Mouse (Mus musculus) liver, adult 2 months (tissue): ENCODE data around the gene Frat1. TPM values are rescaled to one million over a fixed set of nuclear protein-coding genes. Genes with fewer than 3 reads are reported as not detected.

Experiments used
- DNase-seq: peaks from one replicate; pipeline ENCODE4 v3.0.0-alpha.2; 2011; ENCODE audit warnings: low read depth, low spot score; ENCODE audit errors: extremely low read depth
- H3K27ac ChIP-seq: fragments of 200-500 bp; replicated peaks from 2 replicates; pipeline ENCODE4 v1.5.1; 2012; ENCODE audit warnings: low read depth, mild to moderate bottlenecking, control low read depth, inconsistent platforms, low read length; ENCODE audit not compliant: insufficient read depth
- H3K27me3 ChIP-seq: fragments of 200-500 bp; 2 replicates; pipeline ENCODE4 v1.6.1; 2012; ENCODE audit warnings: mild to moderate bottlenecking, moderate library complexity, low read length, inconsistent platforms; ENCODE audit not compliant: control insufficient read depth, insufficient read depth
- H3K36me3 ChIP-seq: fragments of 200-500 bp; 2 replicates; pipeline ENCODE4 v1.6.1; 2012; ENCODE audit warnings: low read length, inconsistent platforms; ENCODE audit not compliant: control insufficient read depth, insufficient read depth
- H3K4me1 ChIP-seq: fragments of 200-500 bp; 2 replicates; pipeline ENCODE4 v1.6.1; 2011; ENCODE audit warnings: low read length; ENCODE audit not compliant: control insufficient read depth, insufficient read depth
- H3K4me3 ChIP-seq: fragments of 200-500 bp; 2 replicates; pipeline ENCODE4 v1.5.1; 2011; ENCODE audit warnings: low read depth, mild to moderate bottlenecking, control low read depth, low read length, moderate library complexity; ENCODE audit not compliant: insufficient read depth
- H3K79me2 ChIP-seq: fragments of 200-500 bp; 2 replicates; pipeline ENCODE4 v1.6.1; 2012; ENCODE audit warnings: inconsistent platforms, mild to moderate bottlenecking, low read length, moderate library complexity; ENCODE audit not compliant: control insufficient read depth, insufficient read depth
- H3K9ac ChIP-seq: fragments of 200-500 bp; 2 replicates; pipeline ENCODE4 v1.6.1; 2012; ENCODE audit warnings: low read depth, mild to moderate bottlenecking, control low read depth, inconsistent platforms, low read length
- CTCF ChIP-seq: fragments of 200-500 bp; IDR thresholded peaks from 2 replicates; pipeline ENCODE4 v1.5.1; 2011; ENCODE audit warnings: low read depth, low read length, control low read depth
- POLR2A ChIP-seq: fragments of 200-500 bp; IDR thresholded peaks from 2 replicates; pipeline ENCODE4 v1.6.1; 2011; ENCODE audit warnings: low read length, control low read depth; ENCODE audit not compliant: insufficient read depth; ENCODE audit errors: extremely low read depth
- WGBS: fragments of 180-500 bp; shearing (Covaris S2); methylation state at CpG from one replicate; pipeline ENCODE4 v1.1.7; 2018; 5-methylcytosine and 5-hydroxymethylcytosine counted together
- polyA plus RNA-seq: library from polyadenylated mRNA; depleted of rRNA; stranded (reverse); fragments of >200 nt; gene quantifications from 2 replicates; pipeline ENCODE4 v1.2.3, GENCODE M21; 2012
- total RNA-seq: library from RNA; depleted of rRNA; stranded (reverse); fragments of >200 nt; gene quantifications from 2 replicates; pipeline ENCODE4 v1.2.3, GENCODE M21; 2014

Frat1 gene
- total and polyA plus RNA-seq, 2 experiments = 1.9 to 5.6 TPM

DNA sequence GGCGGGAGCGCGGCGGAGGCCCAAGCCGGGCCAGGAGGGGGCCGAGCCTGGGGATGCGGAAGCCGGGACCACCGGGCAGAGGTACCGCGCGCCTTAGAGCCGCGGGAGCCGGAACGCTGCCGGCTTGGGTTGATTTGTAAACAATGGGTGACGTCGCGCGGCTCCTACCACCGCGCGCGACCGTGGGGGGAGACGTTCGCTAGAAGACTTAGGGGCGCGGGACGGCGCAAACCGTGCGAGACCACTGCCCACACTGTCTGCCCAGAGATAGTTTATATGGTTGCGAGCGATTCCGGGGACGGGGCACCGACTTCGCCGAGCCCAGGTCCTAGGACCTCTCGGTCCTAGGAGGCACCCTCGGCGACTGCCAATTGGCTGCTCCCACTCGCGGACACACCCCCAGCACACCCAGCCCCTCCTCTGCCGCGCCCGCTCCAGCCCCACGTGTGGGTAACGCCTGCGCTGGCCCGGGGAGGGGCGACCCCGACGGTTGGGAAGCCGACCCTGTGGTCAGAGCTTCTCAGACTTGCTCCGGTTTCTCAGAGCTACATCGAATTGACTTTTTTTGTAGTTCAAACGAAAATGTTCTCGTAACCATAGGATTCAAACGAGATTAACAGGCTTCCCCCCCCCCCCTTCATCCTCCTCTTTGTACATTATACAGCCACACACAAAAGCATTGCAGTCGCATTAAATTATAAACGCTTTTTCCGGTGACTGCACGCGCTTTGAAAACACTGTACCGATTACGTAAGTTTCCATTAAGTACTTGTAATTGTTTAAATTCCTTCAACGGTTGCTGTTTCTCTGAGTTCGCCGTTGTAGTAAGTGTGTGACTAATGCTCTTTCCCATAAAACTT, 18.5 kb downstream of the Frat1 start, which contains the start of gene Frat2:
Gene Frat2, minus strand, starts transcription at position 141 of the 860 bp plus-strand sequence.
- TF ChIP-seq POLR2A (peak; percentile 32; the same call in 1 of the 2 replicates), CTCF (no peak)
- Histone ChIP-seq H3K4me3 (peak within 1 kb of the TSS; percentile 72), H3K9ac (peak within 1 kb of the TSS; percentile 88), H3K27me3 (no peaks in the 10 kb centered on the region), H3K36me3 (no peaks in the 10 kb centered on the region), H3K4me1 (peaks cover 3% of the 10 kb centered on the region), H3K27ac (peak within 1 kb of the TSS; percentile 89), H3K79me2 (no peaks in the 10 kb centered on the region; the same call in 1 of the 2 replicates)
- WGBS = under 1% methylated on average over 72 of the region's 72 CpGs
- peak; percentile 70 for DNase-seq

GRCm38 (mm10) chr19:41850021-41850718, 20.4 kb downstream of the Frat1 start:
- H3K4me1 ChIP-seq = peaks cover 3% of the 10 kb centered on the region

GRCm38 (mm10) chr19:41850719-41851543, 21.2 kb downstream of the Frat1 start:
- WGBS = 74% methylated on average over 14 of the region's 14 CpGs
- Histone ChIP-seq H3K79me2 (no peaks in the 10 kb centered on the region), H3K4me3 (no peak overlapping the region), H3K27ac (no peak overlapping the region), H3K9ac (no peak overlapping the region), H3K36me3 (no peaks in the 10 kb centered on the region), H3K27me3 (no peaks in the 10 kb centered on the region), H3K4me1 (peaks cover 3% of the 10 kb centered on the region)
- no peak for TF ChIP-seq CTCF
- no peak for TF ChIP-seq POLR2A
- no peak for DNase-seq

More at GRCm38 (mm10) chr19:41850021-41850718, 20.4 kb downstream of the Frat1 start:
- WGBS = 77% methylated on average over 6 of the region's 6 CpGs
- H3K9ac ChIP-seq = no peak overlapping the region
- TF ChIP-seq POLR2A (no peak), CTCF (no peak)
- no peaks in the 10 kb centered on the region for H3K27me3 ChIP-seq
- H3K27ac ChIP-seq = no peak overlapping the region
- H3K4me3 ChIP-seq = no peak overlapping the region
- H3K36me3 ChIP-seq = no peaks in the 10 kb centered on the region
- DNase-seq = no peak
- no peaks in the 10 kb centered on the region; the same call in 1 of the 2 replicates for H3K79me2 ChIP-seq

GRCm38 (mm10) chr19:41852423-41852822, 22.7 kb downstream of the Frat1 start:
- H3K27ac ChIP-seq = no peak overlapping the region
- no peaks in the 10 kb centered on the region for H3K27me3 ChIP-seq
- DNase-seq = no peak
- no peaks in the 10 kb centered on the region for H3K4me1 ChIP-seq
- H3K4me3 ChIP-seq = no peak overlapping the region
- 74% methylated on average over 4 of the region's 4 CpGs for WGBS
- TF ChIP-seq CTCF = no peak
- no peak for TF ChIP-seq POLR2A
- H3K79me2 ChIP-seq = no peaks in the 10 kb centered on the region
- H3K9ac ChIP-seq = no peak overlapping the region
- H3K36me3 ChIP-seq = no peaks in the 10 kb centered on the region

- TF ChIP-seq POLR2A (no peak), CTCF (no peak)
- Histone ChIP-seq H3K4me3 (no peak overlapping the region), H3K4me1 (no peaks in the 10 kb centered on the region), H3K27me3 (no peaks in the 10 kb centered on the region), H3K79me2 (no peaks in the 10 kb centered on the region), H3K27ac (no peak overlapping the region), H3K36me3 (no peaks in the 10 kb centered on the region), H3K9ac (no peak overlapping the region)
- no peak for DNase-seq
- WGBS = 81% methylated on average over 5 of the region's 5 CpGs
Measured at GRCm38 (mm10) chr19:41857086-41857762, 27.5 kb downstream of the Frat1 start.
